Comparison of ENCODE assay signal across 9 mouse cellular contexts in genomic region chrX:134296737-134297136, GRCm38 (mm10). TPM values are rescaled to one million over a fixed set of nuclear protein-coding genes. Genes with fewer than 3 reads are reported as not detected.
DNase-seq lines count a peak whose midpoint lies in the region; ATAC-seq and TF ChIP-seq lines count a peak whose summit lies in the region.
"Had no signal": no experiment of that assay in that cellular context is flagged by ENCODE, and none has a peak within 500 bp of the region (broad histone marks: within the 10 kb centered on the region; RNA-seq: fewer than 3 reads in every experiment).

No protein-coding gene starts in this region.

- H3K9ac ChIP-seq in heart, embryonic 13.5 days, result peak overlapping the region; percentile 19; the same call in 1 of the 2 replicates
- H3K9ac ChIP-seq in stomach, embryonic 16.5 days (ENCODE audit: low read length), result no peak overlapping the region

- no peak for ATAC-seq in heart, embryonic 13.5 days (ENCODE audit: extremely low read depth, insufficient number of reproducible peaks, low FRiP score, low TSS enrichment)
- no peak for ATAC-seq in stomach, embryonic 16.5 days (ENCODE audit: insufficient read depth, low FRiP score)

- peak overlapping the region; percentile 76 for H3K4me2 ChIP-seq in heart, embryonic 13.5 days
- H3K4me2 ChIP-seq in stomach, embryonic 16.5 days (ENCODE audit: low read depth, low read length), result peak overlapping the region; percentile 61

- no peaks in the 10 kb centered on the region for H3K36me3 ChIP-seq in heart, embryonic 13.5 days
- no peaks in the 10 kb centered on the region for H3K36me3 ChIP-seq in embryonic facial prominence, embryonic 10.5 days (replicated peaks)
- H3K36me3 ChIP-seq in limb, embryonic 10.5 days, result no peaks in the 10 kb centered on the region
- no peaks in the 10 kb centered on the region for H3K36me3 ChIP-seq in stomach, embryonic 16.5 days (ENCODE audit: control insufficient read depth, insufficient read depth, low read length)

- peaks cover 4% of the 10 kb centered on the region; the same call in 1 of the 2 replicates for H3K4me1 ChIP-seq in heart, embryonic 13.5 days
- H3K4me1 ChIP-seq in embryonic facial prominence, embryonic 10.5 days, result peaks cover 12% of the 10 kb centered on the region
- peaks cover 12% of the 10 kb centered on the region for H3K4me1 ChIP-seq in limb, embryonic 10.5 days
- H3K4me1 ChIP-seq in stomach, embryonic 16.5 days (ENCODE audit: control insufficient read depth, insufficient read depth, low read length), result no peaks in the 10 kb centered on the region; the same call in 1 of the 2 replicates
- peaks cover 2% of the 10 kb centered on the region for H3K4me1 ChIP-seq in lung, adult 2 months (ENCODE audit: control insufficient read depth, insufficient read depth, low read length)

- H3K27me3 ChIP-seq in heart, embryonic 13.5 days (replicated peaks), result peaks cover 33% of the 10 kb centered on the region
- peaks cover 91% of the 10 kb centered on the region for H3K27me3 ChIP-seq in embryonic facial prominence, embryonic 10.5 days (replicated peaks; ENCODE audit: low read depth, poor library complexity, severe bottlenecking)
- H3K27me3 ChIP-seq in limb, embryonic 10.5 days (ENCODE audit: low read depth, poor library complexity, severe bottlenecking), result peaks cover 85% of the 10 kb centered on the region
- peaks cover 7% of the 10 kb centered on the region; the same call in 1 of the 2 replicates for H3K27me3 ChIP-seq in stomach, embryonic 16.5 days (ENCODE audit: control insufficient read depth, insufficient read depth, low read length)

- H3K9me3 ChIP-seq in heart, embryonic 13.5 days, result no peaks in the 10 kb centered on the region
- H3K9me3 ChIP-seq in embryonic facial prominence, embryonic 10.5 days, result no peaks in the 10 kb centered on the region
- H3K9me3 ChIP-seq in limb, embryonic 10.5 days (replicated peaks), result no peaks in the 10 kb centered on the region
- H3K9me3 ChIP-seq in stomach, embryonic 16.5 days (replicated peaks; ENCODE audit: control insufficient read depth, low read length), result no peaks in the 10 kb centered on the region

- TF ChIP-seq POLR2A in lung, adult 2 months (IDR thresholded peaks at IDR 0.05; ENCODE audit: borderline replicate concordance, extremely low read depth, low read depth, low read length), result no peak

- TF ChIP-seq CTCF in lung, adult 2 months (IDR thresholded peaks at IDR 0.05; ENCODE audit: insufficient read depth, low read length), result no peak

- H3K27ac ChIP-seq in heart, embryonic 13.5 days (replicated peaks), result no peak overlapping the region
- no peak overlapping the region for H3K27ac ChIP-seq in embryonic facial prominence, embryonic 10.5 days (replicated peaks)
- no peak overlapping the region for H3K27ac ChIP-seq in limb, embryonic 10.5 days
- no peak overlapping the region for H3K27ac ChIP-seq in stomach, embryonic 16.5 days (ENCODE audit: low read length)

- DNase-seq in heart, adult 9 months (ENCODE audit: low spot score in 2 of 2), result no peak
- peak; percentile 4 for DNase-seq in ES-CJ7 (ENCODE audit: low read depth, low spot score)
- DNase-seq in embryonic facial prominence, embryonic 10.5 days (ENCODE audit: low spot score), result peak; percentile 19
- peak; percentile 28 for DNase-seq in limb, embryonic 10.5 days (ENCODE audit: low spot score)
- DNase-seq in lung, adult 2 months, result no peak
- DNase-seq in kidney, adult 11 months, result no peak

- WGBS in heart, embryonic 13.5 days, result 18% methylated on average over 7 of the region's 7 CpGs
- 25% methylated on average over 7 of the region's 7 CpGs for WGBS in embryonic facial prominence, embryonic 10.5 days
- WGBS in limb, embryonic 10.5 days, result 29% methylated on average over 7 of the region's 7 CpGs
- WGBS in stomach, embryonic 16.5 days, result 36% methylated on average over 7 of the region's 7 CpGs
- WGBS in lung, adult 2 months, result 48% methylated on average over 7 of the region's 7 CpGs

- H3K4me3 ChIP-seq in heart, embryonic 13.5 days, result peak overlapping the region; percentile 54
- H3K4me3 ChIP-seq in embryonic facial prominence, embryonic 10.5 days, result peak overlapping the region; percentile 58
- peak overlapping the region; percentile 51 for H3K4me3 ChIP-seq in limb, embryonic 10.5 days
- H3K4me3 ChIP-seq in stomach, embryonic 16.5 days (replicated peaks; ENCODE audit: low read length), result peak overlapping the region; percentile 47
- H3K4me3 ChIP-seq in lung, adult 2 months (replicated peaks; ENCODE audit: extremely low read depth, low read depth, low read length), result no peak overlapping the region
- H3K4me3 ChIP-seq: myocyte had no signal

RNA-seq across cellular contexts. Expression of gene Tmem35a, which starts 1.7 kb away (rescaled TPM):
- 9.6 and 12.0 TPM in 2 replicates for polyA plus RNA-seq in heart, embryonic 13.5 days (2015; fragmentation: Nextera tagmentation; extraction: Ambion mirVana)
- polyA plus RNA-seq in embryonic facial prominence, embryonic 10.5 days (2016; fragmentation: Nextera tagmentation; extraction: Ambion mirVana), result 5.1 and 7.9 TPM in 2 replicates
- 1.8 and 3.3 TPM in 2 replicates for polyA plus RNA-seq in limb, embryonic 10.5 days (2016; fragmentation: Nextera tagmentation; extraction: Ambion mirVana)
- 4.1 and 4.9 TPM in 2 replicates for polyA plus RNA-seq in stomach, embryonic 16.5 days (2015; fragmentation: Nextera tagmentation; extraction: Ambion mirVana)
- polyA plus RNA-seq in lung, adult 2 months (2012; rRNA removed), result 1.1 and 1.6 TPM in 2 replicates

RNA-seq across cellular contexts. Expression of gene Cenpi, which starts 11.1 kb away (rescaled TPM):
- 25.8 and 29.8 TPM in 2 replicates for polyA plus RNA-seq in heart, embryonic 13.5 days (2015; fragmentation: Nextera tagmentation; extraction: Ambion mirVana)
- polyA plus RNA-seq in embryonic facial prominence, embryonic 10.5 days (2016; fragmentation: Nextera tagmentation; extraction: Ambion mirVana), result 29.5 and 29.7 TPM in 2 replicates
- 32.4 and 35.5 TPM in 2 replicates for polyA plus RNA-seq in limb, embryonic 10.5 days (2016; fragmentation: Nextera tagmentation; extraction: Ambion mirVana)
- polyA plus RNA-seq in stomach, embryonic 16.5 days (2015; fragmentation: Nextera tagmentation; extraction: Ambion mirVana), result 21.0 and 30.4 TPM in 2 replicates
- polyA plus RNA-seq in lung, adult 2 months (2012; rRNA removed), result 0.12 and 0.32 TPM in 2 replicates

RNA-seq across cellular contexts. Expression of gene Trmt2b, which starts 20.0 kb away (rescaled TPM):
- 34.2 and 36.8 TPM in 2 replicates for polyA plus RNA-seq in heart, embryonic 13.5 days (2015; fragmentation: Nextera tagmentation; extraction: Ambion mirVana)
- polyA plus RNA-seq in embryonic facial prominence, embryonic 10.5 days (2016; fragmentation: Nextera tagmentation; extraction: Ambion mirVana), result 8.0 and 8.3 TPM in 2 replicates
- 7.5 and 9.8 TPM in 2 replicates for polyA plus RNA-seq in limb, embryonic 10.5 days (2016; fragmentation: Nextera tagmentation; extraction: Ambion mirVana)
- 25.2 and 26.0 TPM in 2 replicates for polyA plus RNA-seq in stomach, embryonic 16.5 days (2015; fragmentation: Nextera tagmentation; extraction: Ambion mirVana)
- 5.3 and 9.1 TPM in 2 replicates for polyA plus RNA-seq in lung, adult 2 months (2012; rRNA removed)

Comparison
In these comparisons a context has a peak if more than half of its experiments do, and no peak if none do; other contexts are left out.
1. DNase-seq: peak in ES-CJ7 (single experiment), embryonic facial prominence, embryonic 10.5 days (single experiment) and limb, embryonic 10.5 days (single experiment); none in heart, adult 9 months (0 of 2), lung, adult 2 months (single experiment) and kidney, adult 11 months (single experiment).
2. RNA of gene Cenpi, which starts 11.1 kb away (polyA plus RNA-seq): 32.4 to 35.5 TPM in limb, embryonic 10.5 days, 29.5 to 29.7 TPM in embryonic facial prominence, embryonic 10.5 days, 25.8 to 29.8 TPM in heart, embryonic 13.5 days and 21.0 to 30.4 TPM in stomach, embryonic 16.5 days; 0.12 to 0.32 TPM in lung, adult 2 months; every median in the first group is over 10 times any median in the second.